Mouse (Mus musculus): Measurements from ENCODE around the gene Zfp592.

Zfp592 gene

GRCm38 (mm10) chr7:80993834-80994662, 567 bp downstream of the Zfp592 start:
- peak; percentile 78 for DNase-seq (ENCODE audit: low read depth)

GRCm38 (mm10) chr7:80994663-80995005, 1.2 kb downstream of the Zfp592 start:
- DNase-seq (ENCODE audit: low read depth): no peak

DNA sequence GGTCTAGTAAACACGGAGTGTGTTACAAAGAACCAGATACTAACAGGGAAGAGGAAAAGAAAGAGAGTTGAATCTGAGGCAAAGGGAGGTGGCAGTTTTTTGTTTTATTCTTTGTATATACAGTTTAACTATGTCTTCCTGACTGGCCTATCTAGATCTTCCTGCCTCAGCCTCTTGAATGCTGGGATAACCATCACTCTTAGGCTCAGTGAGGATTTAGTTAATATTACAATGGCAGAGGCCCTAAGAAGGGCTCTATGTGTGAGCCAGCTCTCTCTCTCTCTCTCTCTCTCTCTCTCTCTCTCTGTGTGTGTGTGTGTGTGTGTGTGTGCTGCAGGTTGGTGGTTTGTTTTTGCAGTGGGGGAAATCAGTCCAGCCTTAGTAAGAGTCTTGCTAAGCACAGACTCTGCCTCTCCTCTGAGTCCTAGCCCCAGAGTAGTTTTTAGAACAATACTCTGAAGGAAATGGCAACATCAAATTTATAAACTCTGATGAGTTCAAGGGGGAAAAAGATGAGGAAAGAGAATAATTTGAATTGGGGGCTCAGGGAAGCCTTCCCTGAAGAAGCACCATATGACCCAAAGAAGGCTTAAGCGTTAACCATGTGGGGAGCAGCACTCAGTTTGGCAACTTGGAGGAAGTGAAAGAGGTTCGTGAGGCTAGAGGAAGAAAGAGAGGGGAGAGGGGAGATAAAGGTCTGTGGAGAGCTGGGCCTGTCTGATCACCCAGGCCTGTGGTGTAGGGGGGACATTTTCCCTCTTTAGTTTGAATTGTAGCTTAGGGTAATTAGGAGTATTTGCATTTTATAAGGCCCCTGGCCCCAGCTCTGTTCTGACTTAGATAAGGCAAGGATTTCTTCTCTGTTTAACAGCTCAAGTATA, 2.0 kb downstream of the Zfp592 start:
- DNase-seq (ENCODE audit: low read depth): no peak

DNA sequence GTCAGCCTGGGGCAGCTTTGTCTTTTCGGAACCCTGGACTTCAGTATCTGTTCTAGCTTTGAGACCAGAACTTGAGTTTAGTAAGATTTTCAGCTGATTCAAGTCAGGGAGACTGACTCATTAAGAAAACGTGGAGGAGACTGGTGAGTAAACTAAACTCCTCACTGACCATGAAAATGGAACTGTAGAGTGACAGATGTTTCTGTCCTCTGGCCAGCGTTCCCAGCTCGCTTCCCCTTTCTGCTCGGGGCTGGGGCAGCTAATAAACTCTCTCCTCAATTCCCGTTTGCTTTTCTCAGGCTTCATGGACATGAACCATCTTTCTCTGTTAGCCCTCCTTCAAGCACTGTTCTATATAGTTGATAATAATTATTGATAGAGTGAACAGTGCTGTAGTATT, 4.3 kb downstream of the Zfp592 start:
- peak; percentile 21 for DNase-seq (ENCODE audit: low read depth)

- DNase-seq (ENCODE audit: low read depth): no peak
These were observed 6.1 kb downstream of the Zfp592 start for GRCm38 (mm10) chr7:80999536-80999935.

- DNase-seq (ENCODE audit: low read depth): no peak
These were observed 8.4 kb downstream of the Zfp592 start for GRCm38 (mm10) chr7:81001844-81002243.

- no peak for DNase-seq (ENCODE audit: low read depth)
These were observed 11.1 kb downstream of the Zfp592 start for GRCm38 (mm10) chr7:81004556-81005079.

- DNase-seq (ENCODE audit: low read depth): no peak
These were observed 12.5 kb downstream of the Zfp592 start for GRCm38 (mm10) chr7:81005969-81006368.

- DNase-seq (ENCODE audit: low read depth): no peak
These were observed 14.8 kb downstream of the Zfp592 start for GRCm38 (mm10) chr7:81008285-81008684.

GRCm38 (mm10) chr7:81011576-81011975, 18.1 kb downstream of the Zfp592 start:
- DNase-seq (ENCODE audit: low read depth): peak; percentile 64

GRCm38 (mm10) chr7:81020307-81020706, 26.8 kb downstream of the Zfp592 start:
- no peak for DNase-seq (ENCODE audit: low read depth)

DNA sequence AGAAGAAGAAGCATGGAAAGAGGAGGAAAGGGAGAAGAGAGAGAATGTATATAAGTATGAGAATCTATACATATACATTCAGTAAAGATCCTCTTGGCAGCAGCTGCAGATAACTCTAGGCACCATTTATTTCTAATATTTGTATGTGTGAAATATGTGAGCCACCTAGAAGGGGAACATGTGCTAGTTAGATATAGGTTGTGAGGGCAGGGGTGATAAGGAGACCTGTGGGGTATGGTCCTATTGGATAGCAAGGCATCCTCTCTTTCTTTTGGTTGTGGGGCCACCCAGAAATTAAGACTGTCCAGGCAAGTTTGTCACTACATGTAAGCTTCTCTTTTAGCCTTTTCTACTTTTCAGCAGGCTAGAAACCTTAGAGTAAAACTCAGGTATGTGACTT, 29.2 kb downstream of the Zfp592 start:
- no peak for DNase-seq (ENCODE audit: low read depth)

- no peak for DNase-seq (ENCODE audit: low read depth)
These were observed 30.6 kb downstream of the Zfp592 start for GRCm38 (mm10) chr7:81024118-81024517.

- DNase-seq (ENCODE audit: low read depth): no peak
These were observed 31.2 kb downstream of the Zfp592 start for GRCm38 (mm10) chr7:81024651-81025050.

DNA sequence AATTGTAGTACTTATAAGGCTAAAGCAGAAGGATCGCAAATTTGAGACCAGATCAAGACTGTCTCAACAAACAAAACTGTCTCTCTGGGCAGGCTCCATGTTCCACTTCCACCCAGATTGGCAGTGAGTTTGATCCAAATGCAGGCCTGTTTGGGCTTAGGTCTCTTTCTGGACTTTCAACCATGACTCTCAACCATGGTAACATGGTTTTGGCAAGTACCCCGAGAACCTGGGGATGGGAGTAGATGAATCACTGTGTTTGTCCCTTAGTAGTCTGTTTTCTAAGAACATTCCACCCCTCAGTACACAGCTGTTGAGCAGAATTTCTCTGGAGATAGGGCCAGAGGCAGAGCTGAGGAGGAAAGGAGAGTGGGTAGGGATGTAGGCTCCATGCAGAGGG, 32.3 kb downstream of the Zfp592 start:
- DNase-seq (ENCODE audit: low read depth): peak; percentile 10

DNA sequence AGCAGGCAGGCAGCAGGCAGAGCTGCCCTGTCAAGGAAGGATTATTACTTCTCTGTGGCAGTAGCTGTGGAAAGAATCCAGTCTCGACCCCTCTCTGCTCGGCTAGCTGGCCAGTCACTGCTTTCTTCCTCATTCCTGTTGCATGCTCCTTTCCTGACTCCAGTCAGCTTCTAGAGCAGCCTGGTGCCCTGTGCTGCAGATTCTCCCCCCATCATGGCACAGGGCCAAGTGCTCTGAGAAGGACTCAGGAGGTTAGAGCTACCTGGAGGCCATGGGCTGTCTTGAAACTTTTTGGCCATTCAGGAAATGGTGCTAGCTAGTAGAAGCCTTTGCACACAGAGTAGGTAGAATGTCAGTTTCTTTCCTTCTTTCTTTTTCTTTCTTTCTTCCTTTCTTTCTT, 46.2 kb downstream of the Zfp592 start:
- no peak for DNase-seq (ENCODE audit: low read depth)

DNA sequence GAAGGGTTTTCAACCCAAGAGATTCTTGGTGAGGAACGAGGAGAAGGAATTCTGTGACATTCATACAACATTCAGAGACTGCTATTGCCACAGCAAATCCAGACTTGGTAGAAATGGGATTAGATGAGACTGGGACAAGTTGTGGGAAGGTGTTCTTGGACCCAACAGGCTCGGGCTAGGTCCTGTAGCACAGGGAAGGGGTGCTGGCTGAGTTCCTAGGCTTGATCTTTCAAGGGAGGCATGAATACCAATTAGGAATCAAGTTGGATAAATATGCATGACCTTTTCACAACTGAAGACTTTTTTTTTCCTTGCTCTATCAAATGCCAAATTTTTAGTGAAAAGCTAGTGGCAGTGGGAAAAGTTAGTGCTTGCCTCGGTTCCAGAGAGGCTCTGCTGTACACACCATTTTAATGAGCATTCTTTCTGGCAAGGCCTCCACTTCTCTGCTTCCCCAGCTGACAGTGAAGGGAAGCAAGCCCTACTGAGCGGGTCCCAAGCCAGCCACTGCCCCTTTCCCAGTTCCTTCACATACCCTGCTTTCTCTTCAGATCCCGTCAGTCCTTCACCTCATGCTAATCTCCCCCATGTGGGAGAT, 49.6 kb downstream of the Zfp592 start:
- no peak for DNase-seq (ENCODE audit: low read depth)

- no peak for DNase-seq (ENCODE audit: low read depth)
These were observed 54.4 kb downstream of the Zfp592 start for GRCm38 (mm10) chr7:81047847-81048246.

GRCm38 (mm10) chr7:81048513-81048912, 55.0 kb downstream of the Zfp592 start:
- DNase-seq (ENCODE audit: low read depth): peak; percentile 60

- DNase-seq (ENCODE audit: low read depth): no peak
These were observed 56.5 kb downstream of the Zfp592 start for GRCm38 (mm10) chr7:81049966-81050365.

DNA sequence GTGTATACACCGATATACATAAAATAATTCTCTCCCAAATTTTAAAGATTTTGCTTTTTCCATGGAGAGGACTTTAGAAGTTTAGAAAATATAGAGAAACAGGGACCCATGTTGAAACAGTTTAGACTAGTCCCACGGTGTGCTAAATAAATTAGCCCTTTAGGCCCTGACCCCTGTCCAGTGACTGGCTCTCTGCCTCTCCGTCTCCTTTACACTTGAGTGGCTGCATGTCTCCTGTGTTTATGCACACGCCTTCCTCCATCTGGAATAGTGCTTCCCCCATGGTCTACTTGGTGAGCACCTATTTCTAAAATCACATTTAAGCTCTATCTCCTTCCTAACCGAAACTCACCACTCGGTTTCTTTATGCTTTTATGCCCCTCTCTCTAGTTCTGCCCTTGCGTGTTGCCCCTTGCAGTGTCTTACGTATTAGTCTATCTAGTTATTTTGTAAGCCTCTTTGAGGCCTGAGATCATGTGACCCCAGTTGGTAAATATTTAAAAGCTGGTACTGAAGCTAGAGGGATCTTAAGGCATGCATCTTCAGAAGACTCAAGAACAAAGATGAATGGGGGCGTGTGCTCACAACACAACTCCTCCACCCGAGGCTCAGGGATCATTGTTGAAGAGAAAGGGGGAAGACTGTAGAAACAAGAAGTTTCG, 62.4 kb downstream of the Zfp592 start:
- DNase-seq (ENCODE audit: low read depth): no peak

DNA sequence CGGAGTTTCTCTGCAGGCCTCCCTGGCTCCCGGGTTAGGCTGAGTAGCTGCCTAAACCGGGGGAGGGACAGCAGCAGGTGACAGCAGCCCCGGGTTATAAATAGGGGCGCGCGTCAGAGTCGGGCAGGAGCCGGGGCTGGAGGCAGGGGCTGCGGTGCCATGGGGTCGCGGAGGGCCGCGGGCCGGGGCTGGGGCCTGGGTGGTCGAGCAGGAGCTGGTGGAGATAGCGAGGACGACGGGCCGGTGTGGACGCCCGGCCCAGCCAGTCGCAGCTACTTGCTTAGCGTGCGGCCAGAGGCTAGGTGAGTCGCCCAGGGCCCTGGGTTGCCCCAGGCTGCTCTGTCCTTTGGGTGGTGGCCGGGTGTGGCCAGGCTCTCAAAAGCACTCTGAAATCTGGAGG, 64.0 kb downstream of the Zfp592 start, which contains the start of gene Alpk3:
Gene Alpk3 (plus strand): TSS at position 130 of the 400 bp plus-strand sequence.
- DNase-seq (ENCODE audit: low read depth): no peak

Measured in NIH3T3 (cell line).